Mouse (Mus musculus) liver, embryonic 16.5 days (tissue): ENCODE results near the gene Dram1. TPM values are rescaled to one million over a fixed set of nuclear protein-coding genes. Genes with fewer than 3 reads are reported as not detected.

ENCODE experiments used
- ATAC-seq: fragments of 200-750 bp; cut with Nextera tagmentation; 2 replicates; pipeline ENCODE4 v1.8.0; 2017; ENCODE audit warnings: low read depth, mild to moderate bottlenecking, moderate number of reproducible peaks, moderate library complexity
- H3K27ac ChIP-seq: fragments of 300-500 bp; sonication (generic); 2 replicates; pipeline ENCODE4 v1.5.1; 2014; ENCODE audit warnings: mild to moderate bottlenecking, low read length
- H3K27me3 ChIP-seq: fragments of 300-500 bp; sonication (generic); 2 replicates; pipeline ENCODE4 v1.6.1; 2014; ENCODE audit warnings: low read depth, low read length, mixed read lengths; ENCODE audit not compliant: control insufficient read depth, insufficient read depth
- H3K36me3 ChIP-seq: fragments of 300-500 bp; sonication (generic); 2 replicates; pipeline ENCODE4 v1.6.1; 2014; ENCODE audit warnings: mild to moderate bottlenecking; ENCODE audit not compliant: control insufficient read depth, insufficient read depth
- H3K4me1 ChIP-seq: fragments of 300-500 bp; sonication (generic); 2 replicates; pipeline ENCODE4 v1.6.1; 2014; ENCODE audit warnings: low read depth, low read length, mixed read lengths; ENCODE audit not compliant: control insufficient read depth
- H3K4me2 ChIP-seq: fragments of 300-500 bp; sonication (generic); 2 replicates; pipeline ENCODE4 v1.6.1; 2014; ENCODE audit warnings: low read depth, low read length, mixed read lengths
- H3K4me3 ChIP-seq: fragments of 300-500 bp; sonication (generic); 2 replicates; pipeline ENCODE4 v1.5.1; 2014; ENCODE audit warnings: low read depth, mild to moderate bottlenecking, low read length
- H3K9ac ChIP-seq: fragments of 300-500 bp; sonication (generic); 2 replicates; pipeline ENCODE4 v1.6.1; 2014; ENCODE audit warnings: low read depth, low read length
- H3K9me3 ChIP-seq: fragments of 300-500 bp; sonication (generic); replicated peaks from 2 replicates; pipeline ENCODE4 v1.6.1; 2016; ENCODE audit warnings: low read length; ENCODE audit not compliant: control insufficient read depth
- WGBS: fragments of 180-500 bp; shearing (Covaris S2); extraction: QIAGEN DNeasy Blood & Tissue Kit; methylation state at CpG from one replicate; pipeline ENCODE4 v1.1.7; 2014; ENCODE audit not compliant: insufficient replicate concordance; 5-methylcytosine and 5-hydroxymethylcytosine counted together
- polyA plus RNA-seq: library from polyadenylated mRNA; unstranded; fragments of >200 nt; fragmentation: Nextera tagmentation; extraction: Ambion mirVana; gene quantifications from 2 replicates; pipeline ENCODE4 v1.2.1, GENCODE M21; 2015

Dram1 gene
- polyA plus RNA-seq, 1 experiment from 2014 or later: 2.5 TPM

DNA sequence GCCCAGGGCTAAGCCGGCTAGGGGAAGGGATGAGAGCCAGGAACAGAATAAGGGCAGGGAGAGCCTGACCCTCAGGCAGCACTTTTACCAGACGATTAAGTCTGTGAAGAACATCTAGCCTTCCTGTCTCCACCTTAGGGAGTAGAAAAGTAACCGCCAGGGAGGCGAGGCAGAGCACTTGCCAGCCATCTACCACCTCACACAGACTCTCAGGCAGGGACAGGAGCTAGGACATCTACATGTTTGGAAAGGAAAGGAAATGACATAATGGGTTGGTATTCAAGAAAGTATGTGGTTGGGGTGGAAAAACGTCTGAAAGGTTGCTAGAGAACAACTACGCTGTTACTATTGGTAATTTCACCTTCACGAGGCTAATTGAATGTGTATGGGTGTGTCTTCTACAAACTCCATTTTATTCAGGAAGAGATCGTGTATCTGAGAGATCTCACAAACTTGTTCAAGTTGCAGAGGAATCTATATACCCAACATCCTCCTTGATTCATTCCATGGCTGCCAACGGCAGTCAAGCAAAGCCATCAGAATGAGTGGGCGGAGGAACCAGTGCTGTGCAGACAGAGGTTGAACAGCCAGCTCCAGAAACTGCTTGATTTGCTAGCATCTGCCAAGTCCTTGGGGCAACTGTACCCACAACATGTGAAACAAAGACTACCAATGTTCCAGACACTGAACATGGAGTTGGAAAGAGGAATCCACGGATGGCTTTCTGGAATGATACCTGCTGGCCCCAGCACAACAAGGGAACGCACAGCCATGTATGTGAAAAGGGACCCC is 32.2 kb downstream of the Dram1 start:
- Histone ChIP-seq H3K9ac (no peak overlapping the region), H3K36me3 (no peaks in the 10 kb centered on the region), H3K4me2 (no peak overlapping the region), H3K27me3 (no peaks in the 10 kb centered on the region), H3K27ac (no peak overlapping the region), H3K4me1 (no peaks in the 10 kb centered on the region), H3K9me3 (no peaks in the 10 kb centered on the region), H3K4me3 (no peak overlapping the region)
- no peak for ATAC-seq
- 47% methylated on average over 12 of the region's 12 CpGs for WGBS

DNA sequence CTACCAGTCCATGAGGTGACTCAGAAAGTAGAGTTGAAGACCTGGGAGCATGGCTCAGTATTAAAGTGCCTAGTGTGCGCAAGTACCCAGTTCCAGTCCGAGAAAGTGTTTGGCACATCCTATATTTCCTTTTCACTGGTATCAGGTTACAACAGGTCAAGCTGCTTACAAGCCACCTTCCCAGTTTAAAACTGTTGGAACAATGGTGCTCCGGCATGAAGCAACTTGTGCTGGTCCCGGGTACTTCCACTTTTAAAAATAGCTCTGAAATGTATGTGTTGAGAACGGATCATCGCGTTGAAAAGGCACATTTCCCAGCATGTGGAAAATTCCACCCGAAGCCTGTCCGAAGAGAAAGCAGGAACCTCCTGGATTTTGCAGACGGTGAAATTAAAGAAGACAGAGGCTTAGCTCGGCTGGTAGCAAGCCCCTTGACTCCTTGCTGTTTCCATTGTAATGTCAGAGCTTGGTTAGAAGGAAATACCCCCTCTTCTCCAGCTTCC is 32.9 kb downstream of the Dram1 start:
- no peaks in the 10 kb centered on the region for H3K36me3 ChIP-seq
- no peak overlapping the region for H3K27ac ChIP-seq
- H3K4me2 ChIP-seq: no peak overlapping the region

DNA sequence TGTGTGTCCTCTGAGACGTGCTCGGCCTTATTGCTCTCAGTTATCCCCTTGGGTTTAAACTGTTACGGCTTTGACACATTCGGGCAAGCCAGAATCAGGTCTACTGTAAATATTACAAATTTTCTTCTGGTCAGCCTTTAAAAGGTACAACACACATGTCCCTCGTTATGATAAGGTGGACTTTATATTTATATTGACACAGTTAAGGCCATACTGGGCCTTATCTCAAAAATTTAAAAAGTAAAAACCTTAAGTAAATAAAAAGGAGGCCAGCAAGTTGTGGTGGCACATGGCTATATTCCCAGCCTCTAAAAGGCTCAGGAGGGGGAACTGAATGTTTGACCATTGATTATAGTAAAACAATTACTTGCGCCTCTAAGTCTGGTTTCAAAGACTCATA is 37.5 kb downstream of the Dram1 start:
- Histone ChIP-seq H3K9me3 (no peaks in the 10 kb centered on the region), H3K4me1 (no peaks in the 10 kb centered on the region), H3K27me3 (no peaks in the 10 kb centered on the region), H3K4me2 (no peak overlapping the region), H3K9ac (no peak overlapping the region), H3K4me3 (no peak overlapping the region), H3K27ac (no peak overlapping the region), H3K36me3 (no peaks in the 10 kb centered on the region)
- no peak for ATAC-seq
- 64% methylated on average over 6 of the region's 6 CpGs for WGBS

More for the DNA sequence above, 32.9 kb downstream of the Dram1 start:
- no peak overlapping the region for H3K9ac ChIP-seq
- no peaks in the 10 kb centered on the region for H3K4me1 ChIP-seq
- H3K27me3 ChIP-seq: no peaks in the 10 kb centered on the region
- no peak; the same call in 1 of the 2 replicates for ATAC-seq
- 30% methylated on average over 11 of the region's 11 CpGs for WGBS
- no peak overlapping the region for H3K4me3 ChIP-seq
- no peaks in the 10 kb centered on the region for H3K9me3 ChIP-seq

DNA sequence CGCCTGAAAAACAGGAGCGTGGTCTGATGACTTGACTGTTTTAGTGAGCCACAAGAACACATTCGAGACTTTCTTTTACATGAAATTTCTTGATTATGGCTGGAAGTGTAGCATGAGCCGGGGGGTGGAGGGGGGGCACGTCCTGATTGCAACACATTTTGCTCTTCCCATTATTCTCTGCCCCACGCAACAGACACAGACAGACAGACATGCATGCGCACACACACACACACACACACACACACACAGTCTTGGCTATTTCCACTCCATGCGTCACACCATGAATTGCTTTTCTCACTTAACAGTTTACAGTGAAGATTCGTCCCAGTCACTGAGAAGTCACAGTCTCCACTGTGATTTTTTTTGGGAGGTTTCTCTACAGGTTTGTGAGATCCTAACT is 38.2 kb downstream of the Dram1 start:
- Histone ChIP-seq H3K4me3 (no peak overlapping the region), H3K4me1 (no peaks in the 10 kb centered on the region), H3K27ac (no peak overlapping the region), H3K4me2 (no peak overlapping the region), H3K9ac (no peak overlapping the region), H3K36me3 (no peaks in the 10 kb centered on the region), H3K27me3 (no peaks in the 10 kb centered on the region), H3K9me3 (no peaks in the 10 kb centered on the region)
- WGBS: 68% methylated on average over 9 of the region's 9 CpGs
- no peak for ATAC-seq

DNA sequence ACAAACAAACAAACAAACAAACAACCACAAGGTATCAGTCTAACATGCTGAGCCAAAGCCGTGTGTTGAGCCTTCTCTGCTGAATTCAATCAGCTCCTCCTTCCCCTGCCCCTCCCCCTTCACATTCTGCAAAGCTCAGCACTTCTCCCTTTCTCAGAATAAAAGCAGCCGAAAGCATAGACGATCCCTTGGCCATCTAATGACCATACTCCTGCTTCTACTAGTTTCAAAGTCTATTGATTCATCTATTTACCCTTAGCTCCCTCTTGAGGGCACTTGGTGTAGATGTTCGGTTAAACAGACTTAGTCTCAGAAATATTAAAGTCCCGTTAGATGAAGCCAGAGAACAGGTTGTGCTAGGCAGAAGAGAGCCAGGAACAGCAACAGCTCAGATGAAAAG is 48.2 kb downstream of the Dram1 start:
- Histone ChIP-seq H3K4me2 (no peak overlapping the region), H3K4me1 (no peaks in the 10 kb centered on the region), H3K27ac (no peak overlapping the region), H3K9ac (no peak overlapping the region), H3K9me3 (no peaks in the 10 kb centered on the region), H3K36me3 (no peaks in the 10 kb centered on the region), H3K4me3 (no peak overlapping the region), H3K27me3 (no peaks in the 10 kb centered on the region)
- ATAC-seq: no peak
- WGBS: 21% methylated on average over 5 of the region's 5 CpGs

DNA sequence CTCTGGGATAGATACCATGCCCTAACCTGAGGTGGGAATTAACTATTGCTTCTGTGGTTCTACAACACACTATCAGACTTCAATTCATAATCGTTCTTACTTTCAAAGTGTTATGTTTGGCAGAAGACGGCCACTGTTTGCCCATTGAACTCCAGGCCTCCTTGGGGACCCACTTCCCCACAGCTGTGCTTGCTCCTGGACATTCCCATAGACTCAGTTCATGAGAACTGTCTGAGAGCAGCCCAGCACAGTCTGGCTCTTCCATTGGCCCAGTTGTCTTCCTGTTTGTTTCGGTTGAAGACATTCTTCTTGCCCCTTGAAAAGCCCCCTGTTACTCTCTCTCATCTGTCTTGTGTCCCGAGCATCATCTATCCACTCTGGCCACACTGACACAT is 50.8 kb downstream of the Dram1 start:
- no peak for ATAC-seq
- Histone ChIP-seq H3K36me3 (no peaks in the 10 kb centered on the region), H3K9ac (no peak overlapping the region), H3K9me3 (no peaks in the 10 kb centered on the region), H3K4me3 (no peak overlapping the region), H3K4me2 (no peak overlapping the region), H3K27ac (no peak overlapping the region), H3K27me3 (no peaks in the 10 kb centered on the region), H3K4me1 (no peaks in the 10 kb centered on the region)
- 46% methylated on average over 4 of the region's 4 CpGs for WGBS

DNA sequence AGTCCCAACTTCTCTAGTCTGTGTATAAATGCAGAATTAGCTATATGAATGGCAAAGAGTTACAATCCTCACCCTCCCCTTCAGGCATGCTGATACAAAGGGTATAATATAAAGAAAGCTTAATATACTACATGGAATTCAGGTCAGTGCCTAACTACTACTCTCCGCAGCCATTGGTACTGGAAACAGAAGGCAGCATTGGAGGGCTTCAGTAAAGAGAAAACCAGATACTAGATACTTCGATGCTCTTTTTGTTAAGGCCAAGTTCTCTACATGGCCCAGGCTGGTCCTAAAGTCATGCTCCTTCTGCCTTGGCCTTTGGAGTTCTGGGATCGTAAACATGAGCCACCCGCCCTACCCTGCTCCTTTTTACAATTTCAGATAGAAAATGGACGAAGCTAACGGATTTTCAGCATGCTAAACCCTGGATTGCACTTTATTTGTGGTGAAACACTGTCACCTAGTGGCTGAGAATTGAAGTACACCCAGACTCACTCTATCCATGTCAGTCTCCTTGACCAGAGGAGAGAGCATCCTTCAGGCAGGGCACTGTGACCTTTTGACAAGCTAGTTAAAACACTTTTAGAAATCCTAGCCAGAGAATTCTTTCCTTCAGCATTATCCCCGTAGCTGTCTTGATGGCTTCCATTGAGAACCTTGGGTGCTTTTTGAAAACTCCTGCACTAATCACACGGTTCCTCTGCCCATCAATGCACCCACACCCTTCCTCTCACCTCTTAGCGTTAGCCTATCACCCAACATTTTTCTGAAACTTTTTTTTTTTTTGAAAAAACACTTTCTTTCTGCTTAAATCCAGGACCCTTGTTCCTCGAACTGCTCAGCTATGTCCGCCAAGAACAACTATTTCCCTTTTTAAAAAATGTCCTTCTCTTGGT is 51.5 kb downstream of the Dram1 start:
- no peak for ATAC-seq
- H3K4me2 ChIP-seq: no peak overlapping the region
- no peaks in the 10 kb centered on the region for H3K9me3 ChIP-seq
- no peak overlapping the region for H3K9ac ChIP-seq
- no peak overlapping the region for H3K4me3 ChIP-seq
- no peaks in the 10 kb centered on the region for H3K27me3 ChIP-seq
- H3K36me3 ChIP-seq: no peaks in the 10 kb centered on the region
- no peak overlapping the region for H3K27ac ChIP-seq
- no peaks in the 10 kb centered on the region for H3K4me1 ChIP-seq
- WGBS: 35% methylated on average over 11 of the region's 11 CpGs

DNA sequence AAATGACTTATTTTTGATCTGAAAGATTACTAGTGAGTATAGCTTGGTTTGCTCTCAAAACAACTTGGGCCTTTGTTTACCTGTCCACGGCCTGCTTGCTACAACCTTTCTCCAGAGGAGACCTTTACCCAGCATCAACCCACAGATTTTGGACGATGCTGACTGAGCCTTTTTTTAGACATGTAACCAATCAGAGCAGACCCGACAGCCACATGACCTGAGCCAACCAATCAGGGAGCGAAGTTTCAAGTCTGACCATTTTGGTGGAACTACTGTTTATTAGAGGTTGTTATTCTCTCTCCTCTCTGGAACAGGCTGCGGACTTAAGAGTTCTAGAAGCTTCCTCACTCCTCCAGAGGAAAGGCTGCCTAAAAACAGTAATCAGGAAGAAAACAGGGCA is 57.1 kb downstream of the Dram1 start:
- H3K4me3 ChIP-seq: no peak overlapping the region
- H3K4me1 ChIP-seq: no peaks in the 10 kb centered on the region; the same call in 1 of the 2 replicates
- H3K4me2 ChIP-seq: no peak overlapping the region
- H3K27me3 ChIP-seq: no peaks in the 10 kb centered on the region
- H3K9ac ChIP-seq: no peak overlapping the region
- H3K27ac ChIP-seq: no peak overlapping the region
- ATAC-seq: no peak
- H3K36me3 ChIP-seq: no peaks in the 10 kb centered on the region
- 62% methylated on average over 5 of the region's 5 CpGs for WGBS
- no peaks in the 10 kb centered on the region for H3K9me3 ChIP-seq
